Mouse (Mus musculus): ENCODE measurements around the gene Agrp. TPM values are rescaled to one million over a fixed set of nuclear protein-coding genes. Genes with fewer than 3 reads are reported as not detected.

Gene Agrp
- 1.5 TPM in 1 of 2 replicates, not detected in the other for total RNA-seq (2014; rRNA removed)
- 0.62 and 0.90 TPM in 2 replicates for polyA plus RNA-seq (2015; fragmentation: Nextera tagmentation; extraction: Ambion mirVana)

DNA sequence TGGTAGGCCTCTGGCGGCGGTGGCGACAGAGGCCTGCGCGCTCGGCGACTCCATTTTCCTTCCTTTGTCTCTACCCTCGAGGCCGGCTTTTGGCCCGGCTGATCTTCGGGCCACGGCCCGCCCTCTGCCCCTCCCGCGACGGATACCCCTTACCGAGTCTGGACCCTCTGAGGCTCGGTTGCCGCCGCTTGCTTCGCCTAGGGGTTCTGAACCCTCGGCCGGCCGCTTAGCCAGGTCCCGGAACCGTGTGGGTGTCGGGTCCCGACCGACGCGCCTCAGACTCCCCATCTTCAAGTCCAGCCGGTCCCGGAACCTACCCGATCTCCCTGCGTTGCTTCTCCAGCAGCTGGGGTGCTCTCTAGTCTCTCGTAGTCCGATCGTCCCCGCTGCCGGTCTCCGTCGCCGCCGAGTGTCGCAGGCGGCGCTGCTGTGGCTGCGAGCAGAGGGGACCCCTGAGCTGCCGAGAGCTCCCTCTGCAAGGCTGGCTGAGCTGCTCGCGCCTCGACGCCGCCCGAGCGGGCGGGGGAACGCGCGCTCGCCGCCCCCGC lies at the start of gene Agrp:
TSS of gene Agrp (minus strand) at position 431 of the 548 bp plus-strand sequence.
- Histone ChIP-seq H3K9ac (peak within 1 kb of the TSS; percentile 100), H3K27me3 (ENCODE audit: insufficient read depth, low read length) (no peaks in the 10 kb centered on the region), H3K4me1 (ENCODE audit: insufficient read depth) (peaks cover 13% of the 10 kb centered on the region), H3K27ac (ENCODE audit: low read depth, low read length) (peak within 1 kb of the TSS; percentile 100), H3K36me3 (ENCODE audit: insufficient read depth) (no peaks in the 10 kb centered on the region), H3K9me3 (ENCODE audit: low read length) (no peaks in the 10 kb centered on the region), H3K4me2 (ENCODE audit: low read depth) (peak within 1 kb of the TSS; percentile 83), H3K4me3 (ENCODE audit: low read depth, low read length) (peak within 1 kb of the TSS; percentile 97)
- DNase-seq, result peak; percentile 77
- TF ChIP-seq CTCF (IDR thresholded peaks at IDR 0.05; ENCODE audit: low read depth), result peak; percentile 57
- peak; percentile 50 for ATAC-seq
- 2% methylated on average over 55 of the region's 63 CpGs for WGBS

DNA sequence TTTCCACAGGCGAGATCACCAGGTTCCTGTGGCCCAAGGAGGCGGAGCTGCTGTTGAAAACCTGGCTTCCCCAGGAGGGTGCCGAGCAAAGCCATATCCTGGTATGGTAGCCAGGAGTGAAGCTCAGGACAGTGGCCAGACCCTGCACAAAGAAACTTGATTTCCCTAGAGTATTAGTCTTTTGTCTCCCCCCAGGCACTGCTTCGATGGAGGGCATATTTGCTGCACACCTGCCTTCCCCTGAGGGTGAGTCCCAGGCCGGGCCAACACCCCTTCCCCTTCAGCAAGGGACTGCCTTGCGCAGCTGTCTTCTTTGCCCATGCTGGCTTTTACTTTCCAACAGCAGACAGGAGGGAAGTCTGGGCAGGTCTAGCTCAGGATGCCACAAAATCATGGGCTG lies 49.4 kb upstream of the Agrp start:
- H3K36me3 ChIP-seq (ENCODE audit: insufficient read depth), result peaks cover 25% of the 10 kb centered on the region
- ATAC-seq, result no peak
- DNase-seq, result no peak
- H3K4me1 ChIP-seq (ENCODE audit: insufficient read depth), result no peaks in the 10 kb centered on the region
- no peak overlapping the region for H3K27ac ChIP-seq (ENCODE audit: low read depth, low read length)
- TF ChIP-seq CTCF (IDR thresholded peaks at IDR 0.05; ENCODE audit: low read depth), result no peak
- H3K4me2 ChIP-seq (ENCODE audit: low read depth), result no peak overlapping the region
- no peaks in the 10 kb centered on the region for H3K9me3 ChIP-seq (ENCODE audit: low read length)
- H3K9ac ChIP-seq, result no peak overlapping the region
- no peaks in the 10 kb centered on the region for H3K27me3 ChIP-seq (ENCODE audit: insufficient read depth, low read length)
- 68% methylated on average over 6 of the region's 6 CpGs for WGBS
- no peak overlapping the region for H3K4me3 ChIP-seq (ENCODE audit: low read depth, low read length)

DNA sequence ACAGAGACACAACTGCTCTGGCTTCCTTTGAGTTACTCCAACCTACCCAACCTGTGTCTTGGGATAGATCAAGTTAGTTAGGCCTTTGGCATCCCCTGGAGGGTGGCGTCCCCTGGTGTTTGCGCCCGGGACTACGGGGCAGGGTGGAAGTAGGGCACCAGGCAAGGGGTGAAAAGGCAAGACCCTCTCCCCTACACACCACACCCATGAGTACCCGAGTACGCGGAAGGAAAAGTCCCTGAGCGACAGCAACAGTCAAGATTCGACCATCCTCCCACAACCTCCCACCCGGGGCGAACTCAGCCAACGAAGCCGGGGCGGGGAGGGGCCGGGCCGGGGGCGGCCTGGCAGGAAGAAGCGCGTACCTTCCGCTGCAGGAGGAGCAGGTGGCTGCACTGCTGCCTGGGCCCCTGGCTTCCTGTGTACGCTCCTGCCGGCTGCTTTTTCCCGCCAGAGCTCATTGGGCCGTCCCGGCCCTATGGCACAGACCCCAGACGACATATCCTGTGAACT lies 48.7 kb upstream of the Agrp start, which contains the start of gene Carmil2:
TSS of gene Carmil2 (plus strand) at position 479 of the 513 bp plus-strand sequence.
- Histone ChIP-seq H3K9me3 (ENCODE audit: low read length) (no peaks in the 10 kb centered on the region), H3K27ac (ENCODE audit: low read depth, low read length) (no peak within 1 kb of the TSS), H3K4me3 (ENCODE audit: low read depth, low read length) (no peak within 1 kb of the TSS), H3K4me1 (ENCODE audit: insufficient read depth) (no peaks in the 10 kb centered on the region), H3K36me3 (ENCODE audit: insufficient read depth) (peaks cover 32% of the 10 kb centered on the region), H3K4me2 (ENCODE audit: low read depth) (no peak within 1 kb of the TSS), H3K27me3 (ENCODE audit: insufficient read depth, low read length) (no peaks in the 10 kb centered on the region), H3K9ac (no peak within 1 kb of the TSS)
- ATAC-seq, result peak; percentile 56; the same call in 1 of the 2 replicates
- DNase-seq, result no peak
- peak; percentile 69 for TF ChIP-seq CTCF (IDR thresholded peaks at IDR 0.05; ENCODE audit: low read depth)
- 17% methylated on average over 26 of the region's 26 CpGs for whole genome bisulfite sequencing

DNA sequence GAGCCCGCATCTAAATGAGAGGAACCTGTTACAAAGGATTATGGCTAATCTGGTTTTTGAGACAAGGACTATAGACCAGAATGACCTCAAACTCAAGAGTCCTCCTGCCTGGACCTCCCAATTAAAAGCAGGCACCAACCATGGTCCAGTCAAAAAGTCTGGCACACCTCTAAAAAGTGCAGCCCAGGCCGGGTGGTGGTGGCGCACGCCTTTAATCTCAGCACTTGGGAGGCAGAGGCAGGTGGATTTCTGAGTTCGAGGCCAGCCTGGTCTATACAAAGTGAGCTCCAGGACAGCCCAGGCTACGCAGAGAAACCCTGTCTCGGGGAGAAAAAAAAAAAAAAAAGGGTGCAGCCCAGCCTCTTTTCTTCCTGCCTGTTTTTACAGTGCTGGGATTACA lies 48.1 kb upstream of the Agrp start:
- WGBS, result 84% methylated on average over 7 of the region's 7 CpGs

DNA sequence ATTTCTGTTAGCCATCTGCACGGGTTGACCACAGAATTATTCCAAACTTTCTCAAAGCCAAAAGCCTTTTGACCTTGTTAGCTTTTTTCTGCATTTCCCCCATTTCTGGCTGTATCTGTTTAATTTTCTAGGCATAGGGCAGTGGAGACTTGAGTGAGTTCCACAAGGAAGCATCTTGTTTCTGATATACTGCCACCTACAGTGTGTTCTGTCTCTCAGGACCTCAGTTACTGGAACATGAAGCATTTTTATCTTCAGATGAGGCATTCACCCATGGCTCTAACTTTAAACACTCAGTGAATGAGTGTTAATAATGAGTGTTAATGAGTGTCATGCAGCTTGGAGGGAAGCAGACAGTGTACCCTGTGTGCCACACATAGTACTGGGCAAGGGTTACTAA lies 40.7 kb upstream of the Agrp start:
- no peaks in the 10 kb centered on the region for H3K27me3 ChIP-seq (ENCODE audit: insufficient read depth, low read length)
- H3K9ac ChIP-seq, result no peak overlapping the region
- 88% methylated on average over 1 of the region's 1 CpGs for WGBS
- H3K4me1 ChIP-seq (ENCODE audit: insufficient read depth), result no peaks in the 10 kb centered on the region
- no peak overlapping the region for H3K4me2 ChIP-seq (ENCODE audit: low read depth)
- no peak overlapping the region for H3K27ac ChIP-seq (ENCODE audit: low read depth, low read length)
- DNase-seq (no peak), ATAC-seq (no peak)
- no peak overlapping the region for H3K4me3 ChIP-seq (ENCODE audit: low read depth, low read length)
- no peaks in the 10 kb centered on the region for H3K9me3 ChIP-seq (ENCODE audit: low read length)
- H3K36me3 ChIP-seq (ENCODE audit: insufficient read depth), result peaks cover 84% of the 10 kb centered on the region
- peak; percentile 48 for TF ChIP-seq CTCF (IDR thresholded peaks at IDR 0.05; ENCODE audit: low read depth)

More for the DNA sequence above, 48.1 kb upstream of the Agrp start:
- Histone ChIP-seq H3K9me3 (ENCODE audit: low read length) (no peaks in the 10 kb centered on the region), H3K9ac (no peak overlapping the region), H3K27me3 (ENCODE audit: insufficient read depth, low read length) (no peaks in the 10 kb centered on the region), H3K27ac (ENCODE audit: low read depth, low read length) (no peak overlapping the region), H3K4me1 (ENCODE audit: insufficient read depth) (no peaks in the 10 kb centered on the region), H3K4me2 (ENCODE audit: low read depth) (no peak overlapping the region), H3K4me3 (ENCODE audit: low read depth, low read length) (no peak overlapping the region), H3K36me3 (ENCODE audit: insufficient read depth) (peaks cover 38% of the 10 kb centered on the region)
- DNase-seq (no peak), ATAC-seq (no peak)
- TF ChIP-seq CTCF (IDR thresholded peaks at IDR 0.05; ENCODE audit: low read depth), result no peak

DNA sequence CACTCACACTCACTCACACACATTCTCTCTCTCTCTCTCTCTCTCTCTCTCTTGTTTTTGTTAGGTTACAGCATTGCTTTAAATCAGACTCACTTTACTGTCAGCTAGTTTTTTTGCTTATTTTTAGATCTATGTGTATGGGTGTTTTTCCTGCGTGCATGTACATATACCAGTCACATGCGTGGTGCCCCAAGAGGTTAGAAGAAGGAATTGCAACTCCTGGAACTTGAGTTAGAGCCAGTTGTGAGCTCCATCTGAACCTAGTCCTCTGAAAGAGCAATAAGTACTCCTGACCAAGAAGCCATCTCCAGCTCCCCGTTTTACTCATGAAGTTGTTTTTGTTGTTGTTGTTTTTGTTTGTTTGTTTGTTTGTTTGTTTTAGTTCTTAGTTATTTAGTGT lies 24.0 kb upstream of the Agrp start:
- Histone ChIP-seq H3K4me3 (ENCODE audit: low read depth, low read length) (no peak overlapping the region), H3K4me1 (ENCODE audit: insufficient read depth) (no peaks in the 10 kb centered on the region), H3K9ac (no peak overlapping the region), H3K27me3 (ENCODE audit: insufficient read depth, low read length) (no peaks in the 10 kb centered on the region), H3K27ac (ENCODE audit: low read depth, low read length) (no peak overlapping the region), H3K4me2 (ENCODE audit: low read depth) (no peak overlapping the region), H3K36me3 (ENCODE audit: insufficient read depth) (peaks cover 24% of the 10 kb centered on the region; the same call in 1 of the 2 replicates), H3K9me3 (ENCODE audit: low read length) (no peaks in the 10 kb centered on the region)
- DNase-seq (peak; percentile 50), ATAC-seq (peak; percentile 58)
- 69% methylated on average over 3 of the region's 3 CpGs for WGBS
- peak; percentile 66 for TF ChIP-seq CTCF (IDR thresholded peaks at IDR 0.05; ENCODE audit: low read depth)

DNA sequence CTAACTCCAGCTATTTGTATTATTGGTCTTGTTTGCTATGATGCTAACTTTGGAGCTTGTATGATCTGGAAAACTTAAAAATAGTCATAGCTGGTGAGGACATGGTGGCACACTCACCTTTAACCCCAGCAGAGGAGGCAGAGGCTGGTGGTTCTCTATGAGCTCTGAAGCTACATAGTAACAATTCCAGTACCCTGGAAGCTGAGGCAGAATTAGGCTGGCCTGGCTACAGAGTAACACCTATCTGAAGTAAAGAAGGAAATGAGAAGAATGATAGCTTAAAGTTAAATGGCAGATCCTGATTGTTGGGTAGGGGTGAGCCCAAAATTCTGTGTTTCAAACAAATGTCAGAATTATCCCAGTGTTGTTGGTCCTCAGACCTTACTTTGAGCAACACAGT lies 20.4 kb upstream of the Agrp start:
- Histone ChIP-seq H3K27me3 (ENCODE audit: insufficient read depth, low read length) (no peaks in the 10 kb centered on the region), H3K4me3 (ENCODE audit: low read depth, low read length) (no peak overlapping the region), H3K9ac (no peak overlapping the region), H3K4me1 (ENCODE audit: insufficient read depth) (no peaks in the 10 kb centered on the region), H3K9me3 (ENCODE audit: low read length) (no peaks in the 10 kb centered on the region), H3K27ac (ENCODE audit: low read depth, low read length) (no peak overlapping the region), H3K4me2 (ENCODE audit: low read depth) (no peak overlapping the region), H3K36me3 (ENCODE audit: insufficient read depth) (peaks cover 4% of the 10 kb centered on the region; the same call in 1 of the 2 replicates)
- TF ChIP-seq CTCF (IDR thresholded peaks at IDR 0.05; ENCODE audit: low read depth), result no peak
- no peak for ATAC-seq
- DNase-seq, result no peak

Measured in forebrain, postnatal 0 days (tissue).